Mouse (Mus musculus): ENCODE measurements at regions not wholly inside any gene's neighbourhood (a gene's known extent, or its start where the extent isn't known, plus 50 kb on each side); places are given as distances from the start of the nearest gene placed in this dataset.
"Not testable (repeated sequence)": the region's sequence is repeated elsewhere in the genome, so short reads cannot be mapped to it uniquely, and the experiment has no call there.

GRCm38 (mm10) chr16:49337948-49338347, 280.7 kb downstream of the Myh15 start:
- no peak overlapping the region for H3K27ac ChIP-seq
- no peak overlapping the region for H3K4me3 ChIP-seq
- DNase-seq (ENCODE audit: low spot score in 2 of 2): no peak
- TF ChIP-seq CTCF (conservative IDR thresholded peaks at IDR 0.05): no peak

GRCm38 (mm10) chr16:49358404-49358803, 301.1 kb downstream of the Myh15 start:
- TF ChIP-seq CTCF (conservative IDR thresholded peaks at IDR 0.05): no peak
- Histone ChIP-seq H3K4me3 (no peak overlapping the region), H3K27ac (no peak overlapping the region)
- no peak for DNase-seq (ENCODE audit: low spot score in 2 of 2)

DNA sequence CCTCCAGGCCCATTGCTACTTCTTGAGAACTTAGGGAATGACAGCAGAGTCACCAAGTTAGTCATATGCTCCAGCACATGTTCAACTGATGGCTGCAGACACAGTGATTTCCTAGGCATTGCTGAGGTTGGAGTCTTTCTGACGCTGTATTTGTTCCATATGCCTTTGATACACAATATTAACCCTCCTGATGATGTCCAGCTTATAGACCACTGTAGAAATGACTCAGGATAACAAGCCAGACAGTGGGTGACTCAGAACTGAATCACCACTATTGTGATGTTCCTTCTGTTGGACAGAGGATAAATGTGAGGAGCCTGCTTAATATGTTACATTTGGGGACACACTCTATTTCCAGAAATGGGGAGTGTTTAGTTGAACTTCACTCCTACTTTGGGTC, 304.4 kb downstream of the Myh15 start:
- TF ChIP-seq CTCF (conservative IDR thresholded peaks at IDR 0.05): no peak
- H3K27ac ChIP-seq: no peak overlapping the region
- DNase-seq (ENCODE audit: low spot score in 2 of 2): no peak
- H3K4me3 ChIP-seq: no peak overlapping the region

GRCm38 (mm10) chr16:49369450-49369849, 312.2 kb downstream of the Myh15 start:
- no peak overlapping the region for H3K27ac ChIP-seq
- no peak for TF ChIP-seq CTCF (conservative IDR thresholded peaks at IDR 0.05)
- no peak overlapping the region for H3K4me3 ChIP-seq
- no peak for DNase-seq (ENCODE audit: low spot score in 2 of 2)

GRCm38 (mm10) chr16:49375108-49375507, 317.8 kb downstream of the Myh15 start:
- no peak for TF ChIP-seq CTCF (conservative IDR thresholded peaks at IDR 0.05)
- no peak overlapping the region for H3K27ac ChIP-seq
- H3K4me3 ChIP-seq: no peak overlapping the region
- DNase-seq (ENCODE audit: low spot score in 2 of 2): no peak

DNA sequence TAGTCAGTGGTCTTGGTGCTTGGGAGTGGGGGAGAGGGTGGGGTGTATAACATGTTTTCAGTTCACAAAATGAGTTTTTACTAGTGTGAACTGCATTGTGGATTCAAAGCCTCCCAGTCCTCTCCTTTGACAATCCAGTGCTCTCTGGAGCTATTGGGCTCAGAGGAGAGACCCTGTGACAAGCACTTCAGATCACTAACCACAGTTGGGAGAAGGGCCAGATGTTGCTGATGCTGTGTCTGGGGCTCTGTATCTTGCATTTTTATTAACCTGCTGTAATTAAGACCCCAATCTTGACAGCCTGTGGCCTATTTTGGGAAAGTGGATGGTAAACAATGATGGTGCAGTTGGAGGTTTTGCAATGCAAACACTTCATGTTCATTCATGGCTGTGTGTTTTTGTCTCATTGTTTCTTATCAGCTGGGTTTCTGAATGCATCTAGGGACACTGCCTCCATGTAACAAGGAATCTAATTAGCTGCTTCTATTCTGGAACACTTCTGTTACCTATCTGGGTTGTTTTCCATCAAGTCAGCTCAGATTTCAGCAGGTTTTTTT, 320.0 kb upstream of the Ift57 start:
- no peak overlapping the region for H3K4me3 ChIP-seq
- TF ChIP-seq CTCF (conservative IDR thresholded peaks at IDR 0.05): no peak
- no peak overlapping the region for H3K27ac ChIP-seq
- DNase-seq (ENCODE audit: low spot score in 2 of 2): no peak

DNA sequence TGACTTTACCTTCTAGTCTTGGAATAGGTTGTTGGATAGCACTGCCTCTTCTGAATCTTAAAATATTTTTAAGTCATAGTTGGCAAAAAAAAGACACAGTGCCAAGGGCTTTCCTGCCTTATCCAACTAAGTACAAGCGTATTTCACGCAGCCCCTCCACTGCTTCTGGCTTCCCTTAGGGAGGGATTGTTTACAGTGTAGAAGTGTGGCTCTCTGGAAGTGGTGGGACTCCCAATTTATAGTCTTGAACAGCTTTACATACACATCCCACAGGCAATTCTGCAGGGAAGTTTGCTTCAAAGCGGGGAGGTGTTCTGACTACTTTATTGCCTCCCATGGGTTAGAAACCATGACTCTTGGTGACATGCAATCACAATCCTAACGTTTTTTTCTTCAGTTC, 310.9 kb upstream of the Ift57 start:
- no peak overlapping the region for H3K27ac ChIP-seq
- no peak for DNase-seq (ENCODE audit: low spot score in 2 of 2)
- no peak overlapping the region for H3K4me3 ChIP-seq
- no peak for TF ChIP-seq CTCF (conservative IDR thresholded peaks at IDR 0.05)

GRCm38 (mm10) chr16:49407956-49408795, 290.9 kb upstream of the Ift57 start:
- H3K27ac ChIP-seq: no peak overlapping the region
- TF ChIP-seq CTCF (conservative IDR thresholded peaks at IDR 0.05): no peak
- H3K4me3 ChIP-seq: no peak overlapping the region
- DNase-seq (ENCODE audit: low spot score in 2 of 2): no peak

DNA sequence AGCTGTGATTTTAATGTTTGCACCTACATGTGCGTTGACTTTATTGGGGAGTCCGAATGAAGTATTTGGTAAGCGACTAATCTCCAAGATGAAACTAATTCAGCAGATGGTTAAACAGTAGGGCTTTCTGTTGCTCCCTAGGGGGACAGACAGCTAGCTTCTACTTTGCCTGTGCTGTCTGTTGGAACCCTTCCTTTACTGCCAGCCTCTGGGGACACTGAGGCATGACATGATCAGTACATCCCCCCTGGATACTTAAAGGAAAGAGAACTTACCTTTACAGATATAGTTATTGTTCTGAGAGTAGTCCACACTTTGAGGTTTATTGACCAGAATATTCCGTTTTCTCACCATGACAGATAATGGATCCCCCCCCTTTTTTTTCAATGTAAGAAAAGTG, 289.8 kb upstream of the Ift57 start:
- no peak for DNase-seq (ENCODE audit: low spot score in 2 of 2)
- Histone ChIP-seq H3K27ac (no peak overlapping the region), H3K4me3 (no peak overlapping the region)
- no peak for TF ChIP-seq CTCF (conservative IDR thresholded peaks at IDR 0.05)

DNA sequence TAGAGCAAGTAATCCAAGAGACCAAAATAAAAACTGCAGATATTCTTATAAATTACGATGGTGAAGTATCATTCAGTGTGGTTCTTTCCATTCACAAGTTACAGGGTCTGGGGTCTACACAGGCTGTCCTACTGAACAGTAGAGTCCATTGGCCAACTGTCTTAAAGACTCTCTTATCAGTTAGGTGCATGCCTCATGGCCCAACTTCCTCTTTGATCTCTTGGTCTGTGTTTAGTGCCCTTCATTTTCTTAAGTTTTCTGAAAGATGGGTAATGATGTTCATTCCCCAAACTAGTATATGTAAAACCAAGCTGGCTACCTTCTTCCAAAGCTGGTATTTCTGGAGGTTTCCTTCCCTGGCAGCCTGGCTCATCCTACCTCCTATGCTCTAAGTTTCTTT, 268.7 kb upstream of the Ift57 start:
- H3K27ac ChIP-seq: no peak overlapping the region
- no peak for DNase-seq (ENCODE audit: low spot score in 2 of 2)

GRCm38 (mm10) chr16:49431902-49432301, 267.1 kb upstream of the Ift57 start:
- TF ChIP-seq CTCF (conservative IDR thresholded peaks at IDR 0.05): no peak
- no peak overlapping the region for H3K4me3 ChIP-seq
- no peak for DNase-seq (ENCODE audit: low spot score in 2 of 2)
- H3K27ac ChIP-seq: no peak overlapping the region

More for the DNA sequence above, 268.7 kb upstream of the Ift57 start:
- TF ChIP-seq CTCF (conservative IDR thresholded peaks at IDR 0.05): no peak
- H3K4me3 ChIP-seq: no peak overlapping the region

GRCm38 (mm10) chr16:49441225-49441624, 257.8 kb upstream of the Ift57 start:
- DNase-seq (ENCODE audit: low spot score in 2 of 2): no peak
- TF ChIP-seq CTCF (conservative IDR thresholded peaks at IDR 0.05): peak; percentile 61
- H3K27ac ChIP-seq: no peak overlapping the region
- no peak overlapping the region for H3K4me3 ChIP-seq

DNA sequence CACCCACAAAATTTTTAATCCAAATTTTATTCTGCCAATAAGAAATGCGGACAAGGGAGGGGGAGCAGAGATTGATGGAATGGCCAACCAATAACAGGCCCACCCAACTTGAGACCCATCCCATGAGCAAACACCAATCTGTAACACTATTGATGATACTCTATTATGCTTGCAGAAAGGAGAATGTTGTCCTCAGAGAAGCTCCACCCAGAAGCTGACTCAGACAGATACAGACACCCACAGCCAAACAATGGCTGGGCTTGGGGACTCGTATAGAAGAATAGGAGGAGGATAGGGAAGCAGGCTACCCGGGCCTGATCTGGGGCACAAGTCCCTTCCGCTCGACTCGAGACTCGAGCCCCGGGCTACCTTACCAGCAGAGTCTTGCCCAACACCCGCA, 251.7 kb upstream of the Ift57 start:
- not testable (repeated sequence) for H3K27ac ChIP-seq; H3K4me3 ChIP-seq; DNase-seq (ENCODE audit: low spot score in 2 of 2)

DNA sequence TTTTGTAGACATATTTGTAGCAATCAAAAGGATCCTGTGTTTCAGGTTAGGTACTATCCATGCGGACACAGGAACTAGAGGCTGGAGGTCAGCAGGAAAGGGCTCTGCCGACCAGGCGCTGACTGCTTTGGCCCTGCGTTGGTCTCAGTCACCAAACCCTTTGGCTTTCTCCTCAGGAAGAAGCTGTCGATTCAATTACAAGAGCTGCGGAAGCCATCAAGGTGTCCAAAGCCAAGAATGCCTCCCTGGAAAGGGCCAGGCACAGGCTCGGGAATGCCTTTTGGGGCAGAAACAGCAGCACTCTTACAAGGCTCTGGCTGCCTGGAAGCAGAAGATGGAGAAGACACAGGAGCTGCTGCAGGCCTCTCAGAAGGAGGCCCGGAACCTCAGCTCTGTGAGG, 205.2 kb upstream of the Ift57 start:
- Histone ChIP-seq H3K4me3 (no peak overlapping the region), H3K27ac (no peak overlapping the region)
- no peak for TF ChIP-seq CTCF (conservative IDR thresholded peaks at IDR 0.05)
- DNase-seq (ENCODE audit: low spot score in 2 of 2): no peak
